Mouse (Mus musculus): ENCODE results near the gene Dzip1l.
"Not testable (repeated sequence)": the region's sequence is repeated elsewhere in the genome, so short reads cannot be mapped to it uniquely, and the experiment has no call there.

Gene Dzip1l

DNA sequence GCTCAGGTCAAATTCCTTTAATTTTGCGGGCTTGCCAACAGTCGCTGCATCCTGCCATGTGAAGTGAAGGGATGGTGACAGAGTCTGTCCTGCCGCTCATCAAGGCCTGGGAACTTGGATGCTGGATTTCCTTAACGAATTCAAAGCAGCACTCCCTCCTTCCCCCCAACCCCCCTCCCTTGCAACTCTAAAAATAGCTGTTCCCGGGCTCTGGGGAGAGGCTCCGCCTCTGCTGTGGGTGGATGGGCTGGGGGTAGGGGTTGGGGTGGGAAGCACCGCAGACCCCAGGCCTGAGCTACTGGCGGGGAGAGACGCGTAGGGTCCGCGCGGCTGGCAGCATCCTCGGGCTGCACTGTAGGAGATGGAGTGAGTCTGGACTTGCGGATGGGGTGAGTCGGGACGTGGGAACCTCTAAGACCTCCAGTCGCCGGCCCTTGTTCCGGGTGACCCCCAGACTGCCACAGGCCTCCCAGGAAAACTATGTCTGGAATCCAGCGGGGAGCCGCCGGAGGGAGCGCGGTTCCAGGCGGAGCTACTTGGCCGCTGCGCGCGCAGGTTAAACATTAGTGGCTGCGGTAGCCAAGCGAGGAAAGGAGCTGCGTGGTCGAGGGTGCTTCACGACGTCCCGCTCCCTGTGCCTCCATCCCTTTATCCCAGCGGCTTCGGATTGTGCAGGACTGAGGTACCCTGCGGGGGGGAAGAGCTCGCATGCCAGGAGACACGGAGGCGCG lies at the start of gene Dzip1l:
Gene Dzip1l (plus strand): TSS at position 216 of the 731 bp plus-strand sequence.
- no peak for DNase-seq (ENCODE audit: extremely low spot score, low read depth, low spot score)

- DNase-seq (ENCODE audit: extremely low spot score, low read depth, low spot score): no peak
These were observed 48.6 kb upstream of the Dzip1l start for GRCm38 (mm10) chr9:99580655-99581054.

- peak; percentile 44 for DNase-seq (ENCODE audit: extremely low spot score, low read depth, low spot score)
These were observed 41.6 kb upstream of the Dzip1l start for GRCm38 (mm10) chr9:99587505-99588202.

DNA sequence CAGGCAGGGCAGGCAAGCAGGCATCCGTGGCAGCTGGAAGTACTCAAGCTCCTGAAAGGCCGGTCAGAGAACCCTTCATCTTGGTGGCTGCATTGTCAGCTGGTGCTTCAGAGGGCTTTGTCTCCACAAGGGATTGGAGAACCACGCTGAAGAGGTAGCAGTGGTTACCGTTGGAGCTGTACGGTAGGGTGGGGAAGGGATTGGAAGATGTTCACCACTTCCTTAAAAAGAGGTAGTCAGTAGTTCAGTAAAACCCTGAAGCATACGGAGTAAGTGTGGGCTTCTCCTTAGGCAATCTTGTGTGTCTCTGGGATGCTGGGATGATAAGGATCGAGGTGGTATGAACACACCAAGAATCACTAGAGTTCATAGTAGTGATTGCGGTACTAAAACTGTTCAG lies 38.2 kb upstream of the Dzip1l start:
- no peak for DNase-seq (ENCODE audit: extremely low spot score, low read depth, low spot score)

- DNase-seq (ENCODE audit: extremely low spot score, low read depth, low spot score): not testable (repeated sequence)
These were observed 30.2 kb upstream of the Dzip1l start for GRCm38 (mm10) chr9:99599127-99599526.

DNA sequence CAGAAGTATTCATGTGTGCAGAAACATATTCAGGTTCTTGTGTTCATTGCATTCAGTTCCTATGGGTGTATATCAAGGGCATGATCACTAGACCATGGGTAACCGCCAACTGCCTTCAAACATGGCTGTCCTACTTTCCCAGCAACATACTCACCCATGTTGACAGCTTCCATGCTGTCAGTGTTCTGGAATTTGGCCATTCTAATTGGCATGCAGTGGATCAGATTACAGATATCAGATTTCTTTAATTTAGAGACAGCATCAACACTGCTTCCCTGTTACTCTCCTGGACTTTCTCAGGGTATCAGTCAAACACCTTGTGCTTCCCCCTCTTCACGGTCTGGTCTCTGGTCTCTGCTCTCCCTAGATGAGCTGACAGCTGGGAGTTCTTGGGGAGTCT lies 25.7 kb upstream of the Dzip1l start:
- DNase-seq (ENCODE audit: extremely low spot score, low read depth, low spot score): no peak

DNA sequence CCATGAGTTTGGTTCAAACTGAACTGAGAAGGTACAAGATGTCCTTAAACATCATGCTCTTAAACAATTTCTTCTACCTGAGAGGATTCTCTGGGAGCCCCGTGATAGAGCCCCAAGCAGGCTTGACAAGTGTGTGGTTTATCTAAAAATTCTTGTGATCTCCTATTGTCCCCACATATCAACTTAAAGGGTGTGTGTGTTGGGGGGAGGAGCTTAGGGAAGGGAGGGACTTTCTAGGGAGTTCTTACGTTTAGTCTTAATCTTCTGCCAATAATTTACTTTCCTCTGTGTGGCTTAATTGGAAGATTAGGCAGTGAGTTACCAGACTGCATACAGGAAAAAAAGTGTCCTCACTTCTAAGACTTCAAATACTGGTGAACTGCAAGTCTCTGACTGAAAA lies 17.1 kb upstream of the Dzip1l start, which contains the start of gene A4gnt:
Gene A4gnt (plus strand): TSS at position 301 of the 400 bp plus-strand sequence.
- DNase-seq (ENCODE audit: extremely low spot score, low read depth, low spot score): no peak

GRCm38 (mm10) chr9:99619688-99620087 lies 9.6 kb upstream of the Dzip1l start:
- DNase-seq (ENCODE audit: extremely low spot score, low read depth, low spot score): no peak

DNA sequence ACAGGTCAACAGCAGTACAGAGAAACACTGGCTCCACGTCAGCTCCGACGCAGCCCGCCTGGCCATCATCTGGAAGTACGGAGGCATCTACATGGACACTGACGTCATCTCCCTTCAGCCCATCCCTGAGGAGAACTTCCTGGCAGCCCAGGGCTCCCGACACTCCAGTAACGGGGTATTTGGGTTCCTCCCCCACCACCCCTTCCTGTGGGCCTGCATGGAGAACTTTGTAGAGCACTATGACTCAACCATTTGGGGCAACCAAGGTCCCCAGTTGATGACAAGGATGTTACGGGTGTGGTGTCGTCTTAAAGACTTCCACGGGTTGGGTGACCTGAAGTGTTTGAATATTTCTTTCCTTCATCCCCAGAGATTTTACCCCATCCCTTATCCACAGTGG lies 9.1 kb upstream of the Dzip1l start:
- no peak for DNase-seq (ENCODE audit: extremely low spot score, low read depth, low spot score)

- no peak for DNase-seq (ENCODE audit: extremely low spot score, low read depth, low spot score)
These were observed 7.3 kb upstream of the Dzip1l start for GRCm38 (mm10) chr9:99622034-99622433.

- no peak for DNase-seq (ENCODE audit: extremely low spot score, low read depth, low spot score)
These were observed 6.3 kb upstream of the Dzip1l start for GRCm38 (mm10) chr9:99622966-99623365.

- DNase-seq (ENCODE audit: extremely low spot score, low read depth, low spot score): no peak
These were observed 5.2 kb upstream of the Dzip1l start for GRCm38 (mm10) chr9:99624117-99624516.

- DNase-seq (ENCODE audit: extremely low spot score, low read depth, low spot score): no peak
These were observed 715 bp upstream of the Dzip1l start for GRCm38 (mm10) chr9:99628581-99628980.

DNA sequence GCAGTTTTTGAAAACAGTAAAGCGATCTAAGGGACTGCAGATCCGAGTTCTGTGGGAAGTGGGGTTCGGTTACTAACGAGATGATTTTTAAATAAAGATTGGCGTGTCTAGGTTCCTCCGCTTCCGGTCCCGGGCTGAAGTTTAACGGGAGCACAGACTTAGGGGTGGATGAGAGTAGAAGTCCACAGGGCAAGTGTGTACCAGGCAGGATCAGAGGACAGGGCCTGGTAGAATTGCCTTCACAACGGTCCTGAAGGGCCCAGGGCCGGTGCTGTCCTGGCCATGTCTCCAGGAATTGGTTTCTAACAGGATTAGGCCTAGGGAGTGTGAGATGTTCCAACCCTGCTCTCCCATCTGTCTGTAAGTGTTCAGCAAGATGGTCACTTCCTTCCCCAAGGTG lies 775 bp downstream of the Dzip1l start:
- no peak for DNase-seq (ENCODE audit: extremely low spot score, low read depth, low spot score)

GRCm38 (mm10) chr9:99630528-99631125 lies 1.3 kb downstream of the Dzip1l start:
- DNase-seq (ENCODE audit: extremely low spot score, low read depth, low spot score): no peak

DNA sequence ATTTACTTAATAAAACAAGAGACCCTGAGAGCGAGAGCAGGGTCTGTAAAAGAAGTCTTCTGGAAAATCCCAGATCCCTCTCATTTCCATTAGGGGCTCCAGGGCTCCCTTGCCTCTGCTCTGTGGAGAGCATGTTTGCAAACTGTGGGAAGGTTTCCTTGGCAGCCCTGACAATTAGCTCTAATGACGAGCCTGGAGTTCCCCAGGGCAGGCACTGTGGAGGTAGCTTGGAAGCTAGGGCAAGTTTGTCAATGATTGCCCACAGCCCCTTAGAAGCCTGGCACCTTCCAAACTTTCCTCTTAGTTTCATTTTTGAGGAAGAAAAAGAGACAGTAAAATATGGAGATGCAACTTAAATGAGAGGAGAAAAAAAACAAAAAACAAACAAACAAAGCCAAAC lies 2.5 kb downstream of the Dzip1l start:
- no peak for DNase-seq (ENCODE audit: extremely low spot score, low read depth, low spot score)

GRCm38 (mm10) chr9:99632264-99632663 lies 3.0 kb downstream of the Dzip1l start:
- DNase-seq (ENCODE audit: extremely low spot score, low read depth, low spot score): no peak

- DNase-seq (ENCODE audit: extremely low spot score, low read depth, low spot score): no peak
These were observed 7.5 kb downstream of the Dzip1l start for GRCm38 (mm10) chr9:99636776-99637175.

- DNase-seq (ENCODE audit: extremely low spot score, low read depth, low spot score): no peak
These were observed 7.9 kb downstream of the Dzip1l start for GRCm38 (mm10) chr9:99637227-99637626.

GRCm38 (mm10) chr9:99637736-99638135 lies 8.4 kb downstream of the Dzip1l start:
- no peak for DNase-seq (ENCODE audit: extremely low spot score, low read depth, low spot score)

- no peak for DNase-seq (ENCODE audit: extremely low spot score, low read depth, low spot score)
These were observed 10.7 kb downstream of the Dzip1l start for GRCm38 (mm10) chr9:99639957-99640356.

DNA sequence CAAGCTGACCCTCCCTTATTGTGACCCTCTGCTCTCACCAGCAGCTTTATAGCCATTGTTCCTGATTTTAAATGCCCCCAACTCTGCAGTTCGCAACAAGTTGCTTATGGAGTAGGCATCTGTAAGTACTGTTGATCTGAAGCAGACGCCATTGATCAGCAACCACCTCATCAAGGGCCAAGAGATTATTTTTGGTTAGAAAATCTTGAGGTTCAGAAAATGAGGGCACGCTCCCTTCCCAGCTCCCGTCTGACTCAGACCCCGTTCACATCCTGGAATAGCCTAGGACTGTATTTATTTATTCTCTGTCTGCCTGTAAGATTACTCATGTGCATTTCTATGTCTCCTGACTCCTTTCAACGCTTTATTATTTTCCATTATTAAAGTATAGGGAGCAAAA lies 16.1 kb downstream of the Dzip1l start:
- no peak for DNase-seq (ENCODE audit: extremely low spot score, low read depth, low spot score)
